Mouse (Mus musculus): ENCODE results near the gene Asb4. TPM values are rescaled to one million over a fixed set of nuclear protein-coding genes. Genes with fewer than 3 reads are reported as not detected.

Gene Asb4
- total RNA-seq, 2 experiments from 2014 or later = 0.55 to 1.0 TPM

GRCm38 (mm10) chr6:5441221-5441620, 58.0 kb downstream of the Asb4 start:
- intact Hi-C loops (cut with DNase I) = loop anchor here (5.0 kb wide), 1 partner anchor 56 kb away; the partner anchor contains the start of gene Pdk4
- DNase-seq (ENCODE audit: low spot score in 2 of 2) = no peak

- intact Hi-C loops (cut with DNase I) = loop anchor here (5.0 kb wide), 1 partner anchor 55 kb away; the partner anchor contains the start of gene Pdk4
Measured at GRCm38 (mm10) chr6:5442316-5443085, 59.3 kb downstream of the Asb4 start.

GRCm38 (mm10) chr6:5443104-5443863, 60.1 kb downstream of the Asb4 start:
- peak; percentile 61 to 66 for DNase-seq (ENCODE audit: low spot score in 2 of 2)
- intact Hi-C loops (cut with DNase I) = loop anchor here (5.0 kb wide), 1 partner anchor 54 kb away; the partner anchor contains the start of gene Pdk4

More at GRCm38 (mm10) chr6:5442316-5443085, 59.3 kb downstream of the Asb4 start:
- DNase-seq (ENCODE audit: low spot score in 2 of 2) = peak; percentile 29 to 86

- no peak for DNase-seq (ENCODE audit: low spot score in 2 of 2)
- intact Hi-C loops (cut with DNase I) = loop anchor here (5.0 kb wide), 1 partner anchor 53 kb away; the partner anchor contains the start of gene Pdk4
Measured at GRCm38 (mm10) chr6:5444331-5444898, 61.2 kb downstream of the Asb4 start.

GRCm38 (mm10) chr6:5447013-5447412, 63.8 kb downstream of the Asb4 start:
- no peak for DNase-seq (ENCODE audit: low spot score in 2 of 2)
- intact Hi-C loops (cut with DNase I) = no loop called here

GRCm38 (mm10) chr6:5447546-5447945, 64.4 kb downstream of the Asb4 start:
- DNase-seq (ENCODE audit: low spot score in 2 of 2) = peak in 1 of 2 experiments; percentile 9

GRCm38 (mm10) chr6:5448396-5448795, 65.2 kb downstream of the Asb4 start:
- no peak for DNase-seq (ENCODE audit: low spot score in 2 of 2)
- intact Hi-C loops (cut with DNase I) = no loop called here

More at GRCm38 (mm10) chr6:5447546-5447945, 64.4 kb downstream of the Asb4 start:
- intact Hi-C loops (cut with DNase I) = no loop called here

- intact Hi-C loops (cut with DNase I) = no loop called here
Measured at GRCm38 (mm10) chr6:5449878-5450277, 66.7 kb downstream of the Asb4 start.

GRCm38 (mm10) chr6:5455836-5456235, 72.7 kb downstream of the Asb4 start:
- DNase-seq (ENCODE audit: low spot score in 2 of 2) = no peak
- intact Hi-C loops (cut with DNase I) = no loop called here

More at GRCm38 (mm10) chr6:5449878-5450277, 66.7 kb downstream of the Asb4 start:
- no peak for DNase-seq (ENCODE audit: low spot score in 2 of 2)

GRCm38 (mm10) chr6:5470480-5471318, 87.5 kb downstream of the Asb4 start:
- no peak for DNase-seq (ENCODE audit: low spot score in 2 of 2)
- intact Hi-C loops (cut with DNase I) = loop anchor here (5.0 kb wide), 1 partner anchor 1273 kb away; no protein-coding TSS in a partner anchor

GRCm38 (mm10) chr6:5472692-5473091, 89.5 kb downstream of the Asb4 start:
- DNase-seq (ENCODE audit: low spot score in 2 of 2) = no peak
- intact Hi-C loops (cut with DNase I) = loop anchor here (5.0 kb wide), 1 partner anchor 1275 kb away; no protein-coding TSS in a partner anchor

- no peak for DNase-seq (ENCODE audit: low spot score in 2 of 2)
- intact Hi-C loops (cut with DNase I) = loop anchor here (5.0 kb wide), 1 partner anchor 1277 kb away; no protein-coding TSS in a partner anchor
Measured at GRCm38 (mm10) chr6:5474021-5474420, 90.8 kb downstream of the Asb4 start.

GRCm38 (mm10) chr6:5481066-5481465, 97.9 kb downstream of the Asb4 start:
- intact Hi-C loops (cut with DNase I) = no loop called here
- DNase-seq (ENCODE audit: low spot score in 2 of 2) = no peak

- intact Hi-C loops (cut with DNase I) = no loop called here
- no peak for DNase-seq (ENCODE audit: low spot score in 2 of 2)
Measured at GRCm38 (mm10) chr6:5482270-5482783, 99.1 kb downstream of the Asb4 start.

Other genes starting within 250 kb of the Asb4 start
- gene Pon1, start 189.4 kb upstream of the Asb4 start, total RNA-seq (2021) = not detected
- gene Pon3, start 127.1 kb upstream of the Asb4 start, total RNA-seq (2021) = 1 to 10 TPM; 1.8 to 2.3 TPM
- gene Pon2, start 84.9 kb upstream of the Asb4 start, total RNA-seq (2021) = 10 to 100 TPM; 24.5 to 25.4 TPM
- gene Pdk4, start 112.9 kb downstream of the Asb4 start, total RNA-seq (2021) = 10 to 100 TPM in 1 of 2 experiments, 1 to 10 TPM in 1; 9.1 to 10.0 TPM

Measured in left cerebral cortex, postnatal 25 days (tissue).